Mouse (Mus musculus) cerebellum, postnatal 36 days (tissue): ENCODE measurements at regions not wholly inside any gene's neighbourhood (a gene's known extent, or its start where the extent isn't known, plus 50 kb on each side); places are given as distances from the start of the nearest gene placed in this dataset.
"Not testable (repeated sequence)": the region's sequence is repeated elsewhere in the genome, so short reads cannot be mapped to it uniquely, and the experiment has no call there.

Experiments
- DNase-seq, 2 experiments: peaks; one replicate each; pipeline ENCODE4 v3.0.0; 2021 to 2022; ENCODE audit warnings: mixed read lengths in 2 of 2

- no peak for DNase-seq
Measured at GRCm38 (mm10) chr13:45130516-45131249, 52.2 kb downstream of the Gm9817 start.

DNA sequence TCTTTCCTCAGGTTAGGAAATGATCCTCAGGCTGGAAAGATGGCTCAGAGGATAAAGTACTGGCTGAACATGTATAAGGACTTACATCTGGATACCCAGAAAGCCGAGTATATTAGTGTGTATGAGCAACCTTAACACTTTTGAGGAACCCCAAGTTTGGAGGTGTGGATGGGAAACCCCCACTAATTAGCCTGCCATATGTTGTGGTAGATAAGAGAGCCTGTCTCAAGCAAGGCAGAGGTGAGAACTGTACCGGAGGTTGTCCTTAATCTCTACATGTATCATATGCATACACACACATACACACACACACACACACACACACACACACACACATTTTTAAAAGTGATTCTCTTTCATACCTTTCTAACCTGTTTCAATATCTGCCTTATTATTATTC, 62.1 kb downstream of the Gm9817 start:
- DNase-seq: no peak

DNA sequence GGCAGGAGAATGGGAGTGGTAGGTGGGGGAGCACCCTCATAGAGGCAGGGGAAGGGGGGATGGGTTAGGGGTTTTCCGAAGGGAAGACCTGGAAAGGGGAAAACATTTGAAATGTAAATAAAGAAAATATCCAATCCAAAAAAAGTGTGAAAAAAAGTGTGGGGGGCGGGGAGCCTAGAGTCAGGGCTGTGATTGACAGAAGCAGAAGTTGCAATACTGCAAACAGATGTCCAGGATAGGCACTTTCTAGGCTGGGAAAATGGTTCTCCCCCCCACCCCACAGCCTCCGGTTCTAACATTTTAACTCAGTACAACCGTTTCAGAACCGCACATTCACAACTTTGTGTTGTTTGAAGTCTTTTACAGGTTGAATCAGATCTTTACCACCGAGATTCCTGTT, 66.6 kb downstream of the Gm9817 start:
- no peak for DNase-seq

DNA sequence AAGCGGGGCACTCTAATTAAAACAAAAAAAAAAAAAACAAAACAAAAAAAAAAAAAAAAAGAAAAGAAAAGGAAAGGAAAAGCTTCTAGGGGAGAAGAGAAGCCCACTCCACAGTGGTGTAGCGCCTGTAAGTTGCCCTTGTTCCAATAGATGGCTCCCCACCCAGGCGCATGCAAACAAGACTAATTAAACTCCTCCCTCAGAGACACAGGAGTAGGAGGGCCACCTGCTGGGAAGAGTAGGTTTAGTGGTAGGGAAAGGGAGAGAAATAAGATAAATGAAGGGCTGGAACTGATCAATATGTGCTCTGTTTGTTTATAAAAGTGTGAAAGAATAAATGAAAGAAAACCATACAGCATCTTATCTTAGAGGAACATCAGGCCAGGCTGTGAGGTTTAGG, 77.7 kb downstream of the Gm9817 start:
- no peak for DNase-seq

DNA sequence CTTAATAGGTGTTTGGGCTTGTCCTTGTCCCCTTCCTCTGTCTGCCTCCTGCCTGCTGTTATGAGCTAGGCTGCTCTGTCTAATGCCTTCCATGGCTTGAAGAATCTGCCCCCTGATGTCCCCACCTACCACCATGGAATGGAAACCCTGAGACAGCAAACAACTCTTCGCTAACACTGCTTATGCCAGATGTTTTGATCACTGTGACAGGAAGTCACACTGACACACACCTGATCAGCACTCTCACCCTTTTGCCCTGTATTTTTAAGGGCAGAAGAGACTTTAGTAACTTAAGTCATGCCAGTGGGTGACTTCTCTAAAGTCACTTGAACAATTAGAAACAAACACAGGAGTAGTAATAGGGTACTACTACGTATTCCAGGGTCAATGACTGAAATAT, 78.5 kb downstream of the Gm9817 start:
- DNase-seq: no peak

DNA sequence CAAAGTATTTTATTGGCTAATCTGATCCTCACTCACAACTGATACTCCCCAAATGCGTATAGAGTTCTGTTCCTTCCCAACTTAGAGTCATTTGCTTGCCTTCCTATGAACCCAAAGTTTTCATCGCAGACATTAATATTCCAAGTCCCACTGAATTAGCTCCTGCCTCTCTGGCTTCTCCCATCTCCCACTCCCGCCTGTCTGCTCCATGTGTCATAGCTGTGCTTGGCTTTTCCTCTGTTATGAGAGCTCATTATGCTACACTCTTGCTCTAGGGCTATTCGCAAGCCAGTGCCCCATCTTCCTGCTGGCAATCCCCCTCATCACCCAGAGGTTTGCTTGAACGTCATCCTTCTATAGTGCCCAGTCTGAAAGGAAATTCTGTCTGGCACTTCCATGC, 81.8 kb downstream of the Gm9817 start:
- no peak for DNase-seq

DNA sequence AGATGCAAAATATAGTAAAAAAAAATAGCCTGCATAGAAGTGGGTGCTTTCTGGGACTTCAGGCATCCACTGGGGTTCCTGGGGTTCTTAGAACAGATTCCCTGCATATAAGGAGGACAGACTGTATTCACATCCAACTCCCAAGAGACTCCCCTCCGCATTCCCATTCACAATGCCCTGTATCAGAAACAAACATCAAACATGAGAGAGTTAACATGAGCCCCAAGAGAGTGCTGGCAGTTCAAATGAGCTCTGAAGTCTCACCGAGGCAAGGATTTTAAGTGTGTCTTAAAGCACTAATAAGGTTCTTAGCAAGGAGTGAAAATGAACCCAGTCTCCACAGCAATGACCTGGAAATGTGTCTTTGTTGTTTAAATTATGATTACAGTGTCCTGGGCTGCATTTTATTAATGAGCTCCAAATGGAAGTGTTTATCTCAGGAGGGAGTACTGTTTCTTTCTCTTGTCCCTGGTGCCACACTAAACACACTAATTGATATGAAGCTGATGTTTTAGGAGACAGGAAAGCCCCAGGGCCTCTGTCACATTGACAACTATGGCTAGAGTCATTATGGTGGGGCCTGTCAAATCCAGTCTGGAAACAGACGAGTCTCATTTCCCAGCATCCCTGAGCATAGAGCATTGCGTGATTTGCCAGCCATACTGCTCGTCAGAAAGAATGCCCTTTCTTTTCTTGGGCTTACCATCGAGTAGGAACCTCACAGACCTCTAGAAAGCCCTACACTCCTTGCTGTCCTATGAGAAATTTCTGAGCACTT, 85.7 kb downstream of the Gm9817 start:
- DNase-seq: no peak

- DNase-seq: no peak
Measured at GRCm38 (mm10) chr13:45165159-45165558, 86.7 kb downstream of the Gm9817 start.

- no peak for DNase-seq
Measured at GRCm38 (mm10) chr13:45169716-45170115, 91.2 kb downstream of the Gm9817 start.

DNA sequence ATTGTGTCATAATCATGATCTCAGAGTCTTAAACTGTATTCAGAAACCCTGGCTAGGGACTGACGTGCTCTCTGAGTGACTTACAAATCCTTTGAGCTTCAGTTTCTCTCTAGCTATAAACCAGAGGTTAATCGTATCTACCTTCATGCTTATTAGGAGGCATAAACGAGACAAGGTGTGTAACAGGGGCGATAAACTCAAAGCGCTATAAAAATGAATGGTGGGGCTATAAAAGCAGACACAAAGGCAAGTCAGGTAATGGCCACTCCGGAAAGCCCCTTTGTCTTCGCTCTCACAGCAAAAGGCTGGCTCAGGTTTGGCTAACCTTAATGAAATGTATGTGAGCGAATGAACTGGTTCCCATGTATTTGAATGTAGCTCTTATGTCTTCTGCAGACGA, 94.6 kb downstream of the Gm9817 start:
- DNase-seq: no peak

DNA sequence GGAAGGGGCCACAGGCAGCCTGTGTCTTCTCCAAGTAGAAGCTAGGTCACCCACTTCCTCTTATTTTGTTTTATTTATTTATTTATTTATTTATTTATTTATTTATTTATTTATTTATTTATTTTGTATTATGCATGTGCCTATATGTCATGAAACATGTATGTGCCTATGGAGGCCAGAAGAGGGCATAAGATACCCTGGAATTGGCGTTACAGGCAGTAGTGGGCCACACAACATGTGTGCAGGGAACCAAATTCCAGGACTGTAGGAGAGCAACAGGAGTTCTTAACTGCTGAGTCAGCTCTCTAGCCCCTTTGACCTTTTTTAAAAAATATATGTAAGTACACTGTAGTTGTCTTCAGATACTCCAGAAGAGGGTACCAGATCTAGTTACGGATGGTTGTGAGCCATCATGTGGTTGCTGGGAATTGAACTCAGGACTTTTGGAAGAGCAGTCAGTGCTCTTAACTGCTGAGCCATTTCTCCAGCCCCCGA, 97.3 kb downstream of the Gm9817 start:
- not testable (repeated sequence) for DNase-seq

- peak in 1 of 2 experiments; percentile 10 for DNase-seq
Measured at GRCm38 (mm10) chr13:45181529-45182230, 103.2 kb downstream of the Gm9817 start.

DNA sequence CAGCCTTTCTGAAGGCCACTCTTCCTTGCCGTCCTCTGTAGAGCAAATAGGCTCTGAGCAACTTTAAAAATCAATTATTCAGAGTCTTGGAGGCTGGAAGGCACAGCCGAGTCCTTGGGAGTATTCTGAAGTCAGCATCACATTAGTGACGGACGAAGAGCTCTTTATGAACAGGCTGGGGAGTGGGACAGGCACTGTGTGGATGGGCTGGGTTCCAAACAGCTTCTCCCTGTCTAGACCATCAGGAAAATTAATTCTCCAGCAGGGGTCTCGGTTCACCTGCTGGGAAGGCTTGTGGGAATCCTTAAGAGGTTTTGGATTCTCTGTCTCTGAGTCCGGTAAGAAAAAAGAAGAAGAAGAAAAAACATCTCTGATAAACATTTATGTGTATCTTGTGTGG, 110.9 kb downstream of the Gm9817 start:
- no peak for DNase-seq

DNA sequence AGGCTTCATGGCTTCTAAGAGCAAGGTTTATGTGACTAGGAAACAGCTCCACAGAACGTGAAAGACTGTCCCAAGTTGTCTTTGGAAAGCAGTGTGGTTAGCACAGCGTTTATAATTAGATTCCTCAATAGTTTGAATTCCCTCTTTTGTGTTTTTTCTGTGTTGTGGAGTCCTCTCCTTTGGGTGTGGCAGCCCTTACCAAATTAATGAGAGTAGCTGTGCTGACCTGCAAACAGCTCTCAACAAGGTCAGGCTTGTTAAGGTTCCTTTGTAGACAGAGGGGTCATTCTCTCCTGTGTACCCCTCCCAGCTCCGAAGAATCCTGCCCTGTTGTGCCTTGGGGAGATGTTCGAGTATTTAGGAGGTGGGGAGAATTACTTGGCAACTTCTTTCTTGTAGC, 111.7 kb downstream of the Gm9817 start:
- no peak for DNase-seq

GRCm38 (mm10) chr13:45192079-45192478, 113.6 kb downstream of the Gm9817 start:
- DNase-seq: no peak

- no peak for DNase-seq
Measured at GRCm38 (mm10) chr13:45195562-45195961, 117.1 kb downstream of the Gm9817 start.

GRCm38 (mm10) chr13:45196363-45196762, 117.9 kb downstream of the Gm9817 start:
- DNase-seq: no peak

- peak; percentile 33 to 40 for DNase-seq
Measured at GRCm38 (mm10) chr13:45200511-45201120, 122.1 kb downstream of the Gm9817 start.

DNA sequence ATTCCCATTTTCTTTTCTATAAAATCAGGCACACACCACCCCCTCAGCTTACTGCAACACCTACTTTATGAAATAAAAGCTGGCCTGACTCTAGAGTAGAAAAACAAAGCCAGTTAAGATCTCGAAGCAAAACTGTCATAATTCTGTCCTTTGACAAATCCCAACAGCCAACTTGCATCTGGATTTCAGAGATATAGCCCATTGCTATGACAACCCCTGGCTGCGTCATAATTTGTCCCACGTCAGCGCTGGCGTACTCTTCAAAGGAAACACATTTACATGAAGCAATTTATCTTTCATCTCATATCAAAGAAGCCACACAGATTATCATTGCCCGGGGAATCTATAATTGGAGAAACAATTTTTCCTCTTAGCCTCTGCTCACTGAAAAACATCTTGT, 126.4 kb downstream of the Gm9817 start:
- no peak for DNase-seq

- DNase-seq: no peak
Measured at GRCm38 (mm10) chr13:45208540-45209197, 130.2 kb downstream of the Gm9817 start.

- DNase-seq: no peak
Measured at GRCm38 (mm10) chr13:45211241-45211640, 132.7 kb downstream of the Gm9817 start.

DNA sequence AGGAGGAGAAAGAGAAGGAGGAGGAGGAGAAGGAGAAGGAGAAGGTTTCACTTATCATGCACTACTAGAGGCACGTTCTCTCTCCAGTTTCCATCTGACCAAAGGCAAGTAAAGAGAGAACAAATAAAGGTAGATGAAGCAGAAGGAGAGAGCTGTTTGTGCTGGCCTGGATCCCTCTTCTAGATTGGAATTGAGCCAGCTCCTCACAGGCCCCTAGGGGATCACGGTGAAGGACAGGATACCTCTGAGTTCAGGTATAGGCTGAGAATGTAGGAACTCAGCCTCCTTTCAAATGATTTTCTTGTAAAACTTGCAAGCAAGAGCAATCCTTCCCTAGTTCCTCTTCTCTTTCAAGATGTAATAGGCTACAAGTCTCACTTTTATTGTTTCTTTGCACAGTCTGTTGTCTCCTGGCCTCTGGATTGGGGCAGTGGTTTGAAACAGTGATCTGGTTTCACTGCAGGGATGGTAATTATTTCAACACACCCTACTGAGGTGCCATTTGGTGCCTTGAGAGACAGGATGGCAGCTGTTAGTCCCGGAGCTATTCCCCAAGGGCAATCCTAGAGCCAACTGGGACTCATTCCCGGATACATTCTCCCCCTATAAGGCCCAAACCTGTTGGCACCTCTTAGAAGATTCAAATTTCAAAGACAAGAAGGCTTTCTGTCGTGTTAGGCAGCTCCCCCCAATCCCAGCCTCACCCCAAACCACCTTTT, 134.8 kb downstream of the Gm9817 start:
- DNase-seq: peak in 1 of 2 experiments; percentile 8
